Mouse (Mus musculus): ENCODE measurements around the gene Actn3. TPM values are rescaled to one million over a fixed set of nuclear protein-coding genes. Genes with fewer than 3 reads are reported as not detected.
A peak's percentile ranks its signal among the peaks of the same experiment; 100 is the strongest.
"Not testable (repeated sequence)": the region's sequence is repeated elsewhere in the genome, so short reads cannot be mapped to it uniquely, and the experiment has no call there.

Gene Actn3
- polyA plus RNA-seq, 1 experiment, result 2.0 TPM

DNA sequence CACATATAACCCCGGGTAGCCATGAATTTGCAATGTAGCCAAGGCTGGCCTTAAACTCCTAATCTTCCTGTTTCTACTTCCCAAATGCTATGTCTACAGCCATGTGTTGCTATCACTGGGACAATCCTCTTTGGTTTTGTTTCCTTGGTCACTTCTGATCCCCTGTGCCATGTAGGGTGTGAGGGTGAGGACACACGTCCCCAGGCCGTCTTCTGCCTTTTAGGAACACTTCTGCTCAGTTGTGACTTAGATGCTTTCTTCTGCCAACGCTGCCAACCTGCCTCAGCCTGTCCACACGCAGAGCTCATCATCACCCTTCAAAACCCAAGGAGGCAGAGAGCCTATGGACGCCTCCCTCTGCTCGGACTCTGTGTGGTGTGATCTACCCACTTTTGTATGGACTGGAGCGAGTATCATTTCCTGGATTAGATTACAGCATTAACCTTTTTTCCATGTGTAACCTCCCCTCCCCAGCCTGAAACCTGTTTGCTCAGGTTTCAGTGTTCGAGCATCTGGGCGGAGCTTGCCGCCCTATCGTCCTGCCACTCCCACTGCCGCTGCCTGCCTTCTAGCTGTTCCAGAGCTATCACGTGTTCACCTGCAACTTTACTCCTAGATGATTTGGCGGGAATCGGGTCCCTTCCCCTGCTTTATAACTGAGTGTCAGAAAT lies 49.1 kb downstream of the Actn3 start:
- no peak for DNase-seq
- H3K27ac ChIP-seq (ENCODE audit: insufficient read depth, low read length), result no peak overlapping the region
- H3K27me3 ChIP-seq (ENCODE audit: control insufficient read depth, insufficient read depth, low read length), result no peaks in the 10 kb centered on the region
- TF ChIP-seq POLR2A (IDR thresholded peaks at IDR 0.05; ENCODE audit: borderline replicate concordance, insufficient read depth, low read length), result no peak
- no peak for TF ChIP-seq CTCF (IDR thresholded peaks at IDR 0.05; ENCODE audit: borderline replicate concordance, insufficient read depth, low read depth, low read length)
- H3K4me1 ChIP-seq (ENCODE audit: control insufficient read depth, insufficient read depth, low read length), result peaks cover 6% of the 10 kb centered on the region
- WGBS, result 53% methylated on average over 16 of the region's 16 CpGs
- no peak overlapping the region for H3K4me3 ChIP-seq (replicated peaks; ENCODE audit: insufficient read depth, low read depth, low read length)

DNA sequence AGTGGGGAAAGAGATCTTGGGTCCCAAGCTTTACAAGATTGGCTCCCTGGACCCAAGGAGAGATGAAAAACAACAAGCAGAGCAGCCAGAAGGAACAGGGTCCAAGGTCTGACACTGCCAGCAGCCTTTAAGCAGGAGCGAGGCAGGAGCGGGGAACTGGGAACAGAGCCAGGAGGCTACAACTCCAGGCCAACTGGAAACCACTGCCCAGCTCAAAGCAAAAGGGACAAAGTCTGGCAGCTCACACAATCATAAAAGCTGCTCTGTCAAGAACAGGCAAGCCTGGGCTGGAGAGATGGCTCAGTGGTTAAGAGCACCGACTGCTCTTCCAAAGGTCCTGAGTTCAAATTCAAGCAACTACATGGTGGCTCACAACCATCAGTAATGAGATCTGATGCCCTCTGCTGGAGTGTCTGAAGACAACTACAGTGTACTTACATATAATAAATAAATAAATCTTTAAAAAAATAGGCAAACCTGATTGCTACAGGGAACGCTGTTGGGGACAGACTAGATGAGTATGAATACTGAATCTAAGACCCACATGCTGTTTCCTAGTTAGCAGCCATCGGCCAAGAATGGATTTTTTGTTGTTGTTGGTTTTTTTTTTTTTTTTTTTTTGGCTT lies 56.9 kb downstream of the Actn3 start:
- no peak for TF ChIP-seq POLR2A (IDR thresholded peaks at IDR 0.05; ENCODE audit: borderline replicate concordance, insufficient read depth, low read length)
- no peak for TF ChIP-seq CTCF (IDR thresholded peaks at IDR 0.05; ENCODE audit: borderline replicate concordance, insufficient read depth, low read depth, low read length)
- DNase-seq, result peak; percentile 51 to 67

DNA sequence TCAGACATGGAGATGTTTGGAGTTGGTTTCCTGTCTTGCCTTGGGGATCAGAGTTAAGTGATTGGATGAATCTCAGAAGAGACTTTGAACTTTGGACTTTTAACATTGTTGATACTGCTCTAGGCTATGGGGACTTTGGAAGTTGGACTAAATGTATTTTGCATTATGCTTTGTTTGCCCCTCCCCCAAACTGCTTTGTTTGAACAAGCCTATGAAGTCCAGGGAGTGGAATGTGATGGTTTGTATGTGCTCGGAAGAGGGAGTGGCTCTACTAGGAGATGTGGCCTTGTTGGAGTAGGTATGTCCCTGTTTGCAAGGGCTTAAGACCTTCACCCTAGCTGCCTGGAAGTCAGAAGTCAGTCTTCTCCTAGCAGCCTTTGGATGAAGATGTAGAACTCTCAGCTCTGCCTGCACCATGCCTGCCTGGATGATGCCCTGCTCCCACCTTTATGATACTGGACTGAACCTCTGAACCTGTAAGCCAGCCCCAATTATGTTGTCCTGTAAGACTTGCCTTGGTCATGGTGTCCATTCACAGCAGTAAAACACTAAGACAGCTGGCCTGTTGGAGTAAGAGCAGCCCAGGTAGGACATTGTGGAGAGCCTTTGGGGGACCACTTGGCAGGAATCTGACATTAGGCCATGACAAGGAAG lies 60.4 kb downstream of the Actn3 start:
- DNase-seq, result no peak
- Histone ChIP-seq H3K27ac (ENCODE audit: insufficient read depth, low read length) (no peak overlapping the region), H3K27me3 (ENCODE audit: control insufficient read depth, insufficient read depth, low read length) (no peaks in the 10 kb centered on the region), H3K4me3 (replicated peaks; ENCODE audit: insufficient read depth, low read depth, low read length) (no peak overlapping the region), H3K4me1 (ENCODE audit: control insufficient read depth, insufficient read depth, low read length) (no peaks in the 10 kb centered on the region)
- TF ChIP-seq CTCF (IDR thresholded peaks at IDR 0.05; ENCODE audit: borderline replicate concordance, insufficient read depth, low read depth, low read length) (no peak), POLR2A (IDR thresholded peaks at IDR 0.05; ENCODE audit: borderline replicate concordance, insufficient read depth, low read length) (no peak)
- 78% methylated on average over 1 of the region's 1 CpGs for WGBS

More for the DNA sequence above, 56.9 kb downstream of the Actn3 start:
- H3K27me3 ChIP-seq (ENCODE audit: control insufficient read depth, insufficient read depth, low read length), result no peaks in the 10 kb centered on the region
- H3K27ac ChIP-seq (ENCODE audit: insufficient read depth, low read length), result no peak overlapping the region
- WGBS, result 13% methylated on average over 5 of the region's 5 CpGs
- H3K4me1 ChIP-seq (ENCODE audit: control insufficient read depth, insufficient read depth, low read length), result no peaks in the 10 kb centered on the region
- no peak overlapping the region for H3K4me3 ChIP-seq (replicated peaks; ENCODE audit: insufficient read depth, low read depth, low read length)

DNA sequence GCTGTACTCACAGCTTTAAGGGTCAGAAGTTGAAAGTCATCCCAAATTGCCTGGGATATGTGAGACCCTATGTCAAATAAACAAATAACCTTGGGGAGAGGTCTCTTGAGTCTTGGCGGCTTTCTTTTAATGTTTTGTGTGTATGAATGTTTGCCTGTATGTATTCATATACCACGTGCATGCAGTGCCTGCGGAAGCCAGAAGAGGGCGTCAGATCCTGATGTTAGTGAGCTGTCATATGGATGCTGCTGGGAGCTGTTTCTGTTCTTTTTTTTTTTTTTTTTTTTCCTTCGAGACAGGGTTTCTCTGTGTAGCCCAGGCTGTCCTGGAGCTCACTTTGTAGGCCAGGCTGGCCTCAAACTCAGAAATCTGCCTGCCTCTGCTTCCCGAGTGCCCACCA lies 64.7 kb downstream of the Actn3 start:
- peak; percentile 26 to 39 for DNase-seq
- Histone ChIP-seq H3K4me3 (replicated peaks; ENCODE audit: insufficient read depth, low read depth, low read length) (no peak overlapping the region), H3K27me3 (ENCODE audit: control insufficient read depth, insufficient read depth, low read length) (no peaks in the 10 kb centered on the region), H3K27ac (ENCODE audit: insufficient read depth, low read length) (no peak overlapping the region), H3K4me1 (ENCODE audit: control insufficient read depth, insufficient read depth, low read length) (peaks cover 3% of the 10 kb centered on the region; the same call in 1 of the 2 replicates)
- TF ChIP-seq CTCF (IDR thresholded peaks at IDR 0.05; ENCODE audit: borderline replicate concordance, insufficient read depth, low read depth, low read length) (peak; percentile 28; the same call in 1 of the 2 replicates), POLR2A (IDR thresholded peaks at IDR 0.05; ENCODE audit: borderline replicate concordance, insufficient read depth, low read length) (no peak)
- 83% methylated on average over 6 of the region's 6 CpGs for WGBS

DNA sequence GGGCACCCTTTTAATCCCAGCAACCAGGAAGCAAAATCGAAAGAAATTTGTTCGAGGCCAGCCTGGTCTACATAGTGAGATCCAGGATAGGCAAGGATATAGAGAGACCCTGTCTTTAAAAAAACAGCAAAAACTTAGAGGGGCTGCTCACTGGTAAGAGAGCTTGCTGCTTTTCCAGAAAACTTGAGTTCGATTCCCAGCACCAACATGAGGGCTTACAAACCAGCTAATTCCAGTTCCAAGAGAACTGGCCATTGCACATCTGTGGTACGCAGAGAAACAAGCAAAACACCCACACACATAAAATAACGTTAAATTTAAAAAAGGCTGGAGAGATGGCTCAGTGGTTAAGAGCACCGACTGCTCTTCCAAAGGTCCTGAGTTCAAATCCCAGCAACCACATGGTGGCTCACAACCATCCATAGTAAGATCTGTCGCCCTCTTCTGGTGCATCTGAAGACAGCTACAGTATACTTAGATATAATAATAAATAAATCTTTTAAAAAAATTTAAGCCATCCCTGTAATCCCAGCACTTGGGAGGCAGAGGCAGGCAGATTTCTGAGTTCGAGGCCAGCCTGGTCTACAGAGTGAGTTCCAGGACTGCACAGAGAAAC lies 65.3 kb downstream of the Actn3 start:
- not testable (repeated sequence) for H3K4me1 ChIP-seq (ENCODE audit: control insufficient read depth, insufficient read depth, low read length); DNase-seq; H3K4me3 ChIP-seq (replicated peaks; ENCODE audit: insufficient read depth, low read depth, low read length); H3K27me3 ChIP-seq (ENCODE audit: control insufficient read depth, insufficient read depth, low read length)
- peak overlapping the region; percentile 66; the same call in 1 of the 2 replicates for H3K27ac ChIP-seq (ENCODE audit: insufficient read depth, low read length)
- WGBS, result 77% methylated on average over 8 of the region's 8 CpGs

DNA sequence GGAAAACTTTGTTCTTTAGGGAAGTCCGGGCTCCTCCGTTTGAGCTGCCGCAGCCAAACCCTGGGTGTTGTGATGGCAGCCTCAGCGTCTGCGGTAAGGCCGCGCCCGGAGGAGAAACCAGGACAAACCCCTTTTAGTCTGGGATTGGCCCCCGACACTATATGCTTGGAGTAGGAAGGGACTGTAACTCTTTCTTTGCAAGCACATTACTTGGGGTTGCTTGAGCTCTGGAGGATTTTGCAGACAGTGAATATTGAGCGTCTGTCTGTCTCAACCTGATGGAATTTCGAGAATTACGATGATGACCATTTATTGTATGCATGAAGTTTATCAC lies 65.8 kb downstream of the Actn3 start:
- WGBS, result 1% methylated on average over 12 of the region's 12 CpGs
- TF ChIP-seq CTCF (IDR thresholded peaks at IDR 0.05; ENCODE audit: borderline replicate concordance, insufficient read depth, low read depth, low read length) (no peak), POLR2A (IDR thresholded peaks at IDR 0.05; ENCODE audit: borderline replicate concordance, insufficient read depth, low read length) (no peak)
- peak overlapping the region; percentile 77 for H3K4me3 ChIP-seq (replicated peaks; ENCODE audit: insufficient read depth, low read depth, low read length)
- DNase-seq, result no peak
- H3K27me3 ChIP-seq (ENCODE audit: control insufficient read depth, insufficient read depth, low read length), result no peaks in the 10 kb centered on the region
- peaks cover 3% of the 10 kb centered on the region; the same call in 1 of the 2 replicates for H3K4me1 ChIP-seq (ENCODE audit: control insufficient read depth, insufficient read depth, low read length)
- peak overlapping the region; percentile 66 for H3K27ac ChIP-seq (ENCODE audit: insufficient read depth, low read length)

Other genes with a start within 250 kb of the Actn3 start
- 4.6 and 5.4 TPM in 2 replicates for gene Gm960, start 179.2 kb downstream of the Actn3 start, polyA plus RNA-seq (2012; rRNA removed)
- 132 and 147 TPM in 2 replicates for gene Sptbn2, start 166.7 kb downstream of the Actn3 start, polyA plus RNA-seq (2012; rRNA removed)
- gene Rbm4b, start 121.4 kb downstream of the Actn3 start, polyA plus RNA-seq (2012; rRNA removed), result 29.8 and 30.5 TPM in 2 replicates
- gene Rbm4, start 84.0 kb downstream of the Actn3 start, polyA plus RNA-seq (2012; rRNA removed), result 77.5 and 86.1 TPM in 2 replicates
- 14.4 and 17.9 TPM in 2 replicates for gene Gm21992, start 66.3 kb downstream of the Actn3 start, polyA plus RNA-seq (2012; rRNA removed)
- 27.4 and 32.1 TPM in 2 replicates for gene Rbm14, start 66.3 kb downstream of the Actn3 start, polyA plus RNA-seq (2012; rRNA removed)
- 49.5 and 52.7 TPM in 2 replicates for gene Ccs, start 38.6 kb downstream of the Actn3 start, polyA plus RNA-seq (2012; rRNA removed)
- 0.62 and 0.64 TPM in 2 replicates for gene Ccdc87, start 38.5 kb downstream of the Actn3 start, polyA plus RNA-seq (2012; rRNA removed)
- gene Ctsf, start 22.8 kb downstream of the Actn3 start, polyA plus RNA-seq (2012; rRNA removed), result 211 and 216 TPM in 2 replicates
- gene Zdhhc24, start 759 bp upstream of the Actn3 start, polyA plus RNA-seq (2012; rRNA removed), result 36.2 and 37.0 TPM in 2 replicates
- 17.6 and 19.2 TPM in 2 replicates for gene Bbs1, start 28.7 kb upstream of the Actn3 start, polyA plus RNA-seq (2012; rRNA removed)
- gene Dpp3, start 50.4 kb upstream of the Actn3 start, polyA plus RNA-seq (2012; rRNA removed), result 61.0 and 61.2 TPM in 2 replicates
- gene Peli3, start 65.2 kb upstream of the Actn3 start, polyA plus RNA-seq (2012; rRNA removed), result 22.5 and 22.6 TPM in 2 replicates
- gene Mrpl11, start 84.2 kb upstream of the Actn3 start, polyA plus RNA-seq (2012; rRNA removed), result 68.5 and 74.2 TPM in 2 replicates
- gene Npas4, start 112.4 kb upstream of the Actn3 start, polyA plus RNA-seq (2012; rRNA removed), result 2.5 and 2.9 TPM in 2 replicates
- gene Slc29a2, start 146.0 kb upstream of the Actn3 start, polyA plus RNA-seq (2012; rRNA removed), result 23.8 and 24.0 TPM in 2 replicates
- gene B4gat1, start 160.9 kb upstream of the Actn3 start, polyA plus RNA-seq (2012; rRNA removed), result 104 and 108 TPM in 2 replicates
- 5.0 and 5.7 TPM in 2 replicates for gene AC124502.3, start 161.0 kb upstream of the Actn3 start, polyA plus RNA-seq (2012; rRNA removed)
- 17.6 and 20.8 TPM in 2 replicates for gene Brms1, start 163.4 kb upstream of the Actn3 start, polyA plus RNA-seq (2012; rRNA removed)
- gene Rin1, start 172.6 kb upstream of the Actn3 start, polyA plus RNA-seq (2012; rRNA removed), result 2.8 and 3.7 TPM in 2 replicates
- gene Cd248, start 190.2 kb upstream of the Actn3 start, polyA plus RNA-seq (2012; rRNA removed), result 4.5 and 4.9 TPM in 2 replicates
- 84.0 and 102 TPM in 2 replicates for gene Tmem151a, start 207.6 kb upstream of the Actn3 start, polyA plus RNA-seq (2012; rRNA removed)
- gene Yif1a, start 210.6 kb upstream of the Actn3 start, polyA plus RNA-seq (2012; rRNA removed), result 98.4 and 103 TPM in 2 replicates
- 89.3 and 90.3 TPM in 2 replicates for gene Cnih2, start 220.6 kb upstream of the Actn3 start, polyA plus RNA-seq (2012; rRNA removed)
- 191 and 195 TPM in 2 replicates for gene Rab1b, start 229.2 kb upstream of the Actn3 start, polyA plus RNA-seq (2012; rRNA removed)
- 318 and 338 TPM in 2 replicates for gene Klc2, start 240.7 kb upstream of the Actn3 start, polyA plus RNA-seq (2012; rRNA removed)